Mouse (Mus musculus) intestine, embryonic 16.5 days (tissue): Measurements from ENCODE around the gene Slc35b1. TPM values are rescaled to one million over a fixed set of nuclear protein-coding genes. Genes with fewer than 3 reads are reported as not detected.

Experiments used
- ATAC-seq: fragments of 200-750 bp; cut with Nextera tagmentation; 2 replicates; pipeline ENCODE4 v1.8.0; 2017; ENCODE audit warnings: moderate TSS enrichment, moderate library complexity
- H3K27ac ChIP-seq: fragments of 300-500 bp; sonication (generic); 2 replicates; pipeline ENCODE4 v1.5.1; 2014; ENCODE audit warnings: mild to moderate bottlenecking, low read length
- H3K27me3 ChIP-seq: fragments of 300-500 bp; sonication (generic); replicated peaks from 2 replicates; pipeline ENCODE4 v1.6.1; 2014; ENCODE audit warnings: low read length, control low read depth, mixed read lengths; ENCODE audit not compliant: control insufficient read depth, insufficient read depth
- H3K36me3 ChIP-seq: fragments of 300-500 bp; sonication (generic); 2 replicates; pipeline ENCODE4 v1.6.1; 2014; ENCODE audit warnings: low read length, control low read depth; ENCODE audit not compliant: control insufficient read depth, insufficient read depth
- H3K4me1 ChIP-seq: fragments of 300-500 bp; sonication (generic); 2 replicates; pipeline ENCODE4 v1.6.1; 2014; ENCODE audit warnings: low read length, control low read depth, mixed read lengths; ENCODE audit not compliant: control insufficient read depth, insufficient read depth
- H3K4me2 ChIP-seq: fragments of 300-500 bp; sonication (generic); 2 replicates; pipeline ENCODE4 v1.6.1; 2014; ENCODE audit warnings: low read depth, low read length, control low read depth
- H3K4me3 ChIP-seq: fragments of 300-500 bp; sonication (generic); 2 replicates; pipeline ENCODE4 v1.5.1; 2014; ENCODE audit warnings: mild to moderate bottlenecking, low read length
- H3K9ac ChIP-seq: fragments of 300-500 bp; sonication (generic); 2 replicates; pipeline ENCODE4 v1.6.1; 2014; ENCODE audit warnings: low read depth, low read length
- H3K9me3 ChIP-seq: fragments of 300-500 bp; sonication (generic); 2 replicates; pipeline ENCODE4 v1.6.1; 2016; ENCODE audit warnings: low read length, control low read depth; ENCODE audit not compliant: control insufficient read depth
- WGBS: fragments of 180-500 bp; shearing (Covaris S2); extraction: QIAGEN DNeasy Blood & Tissue Kit; methylation state at CpG from one replicate; pipeline ENCODE4 v1.1.7; 2014; 5-methylcytosine and 5-hydroxymethylcytosine counted together
- polyA plus RNA-seq: library from polyadenylated mRNA; unstranded; fragments of >200 nt; fragmentation: Nextera tagmentation; extraction: Ambion mirVana; gene quantifications from 2 replicates; pipeline ENCODE4 v1.2.1, GENCODE M21; 2015

The Slc35b1 gene
- polyA plus RNA-seq, 1 experiment from 2014 or later, result 116 TPM

GRCm38 (mm10) chr11:95350289-95350688 is 34.2 kb upstream of the Slc35b1 start:
- peak; percentile 62 for ATAC-seq
- no peaks in the 10 kb centered on the region for H3K27me3 ChIP-seq

GRCm38 (mm10) chr11:95350960-95351359 is 33.5 kb upstream of the Slc35b1 start:
- no peak overlapping the region for H3K4me3 ChIP-seq
- no peak overlapping the region for H3K4me2 ChIP-seq
- H3K9ac ChIP-seq, result no peak overlapping the region
- WGBS, result 54% methylated on average over 3 of the region's 3 CpGs
- ATAC-seq, result peak; percentile 85
- peak overlapping the region; percentile 76 for H3K27ac ChIP-seq
- H3K9me3 ChIP-seq, result no peaks in the 10 kb centered on the region
- peaks cover 7% of the 10 kb centered on the region; the same call in 1 of the 2 replicates for H3K4me1 ChIP-seq
- H3K27me3 ChIP-seq, result no peaks in the 10 kb centered on the region
- no peaks in the 10 kb centered on the region; the same call in 1 of the 2 replicates for H3K36me3 ChIP-seq

More at GRCm38 (mm10) chr11:95350289-95350688, 34.2 kb upstream of the Slc35b1 start:
- Histone ChIP-seq H3K9ac (no peak overlapping the region), H3K4me3 (no peak overlapping the region), H3K4me2 (no peak overlapping the region), H3K36me3 (no peaks in the 10 kb centered on the region; the same call in 1 of the 2 replicates), H3K9me3 (no peaks in the 10 kb centered on the region), H3K27ac (peak overlapping the region; percentile 76), H3K4me1 (peaks cover 7% of the 10 kb centered on the region; the same call in 1 of the 2 replicates)
- WGBS, result 64% methylated on average over 6 of the region's 6 CpGs

GRCm38 (mm10) chr11:95352686-95353085 is 31.8 kb upstream of the Slc35b1 start:
- H3K36me3 ChIP-seq, result no peaks in the 10 kb centered on the region; the same call in 1 of the 2 replicates
- WGBS, result 82% methylated on average over 2 of the region's 2 CpGs
- no peak for ATAC-seq

GRCm38 (mm10) chr11:95353226-95353625 is 31.3 kb upstream of the Slc35b1 start:
- Histone ChIP-seq H3K27ac (no peak overlapping the region), H3K9ac (no peak overlapping the region), H3K9me3 (no peaks in the 10 kb centered on the region), H3K4me1 (peaks cover 11% of the 10 kb centered on the region; the same call in 1 of the 2 replicates), H3K4me3 (no peak overlapping the region), H3K36me3 (no peaks in the 10 kb centered on the region; the same call in 1 of the 2 replicates), H3K4me2 (no peak overlapping the region), H3K27me3 (no peaks in the 10 kb centered on the region)
- ATAC-seq, result no peak
- 83% methylated on average over 9 of the region's 9 CpGs for WGBS

More at GRCm38 (mm10) chr11:95352686-95353085, 31.8 kb upstream of the Slc35b1 start:
- H3K4me1 ChIP-seq, result peaks cover 11% of the 10 kb centered on the region; the same call in 1 of the 2 replicates
- no peak overlapping the region for H3K27ac ChIP-seq
- no peaks in the 10 kb centered on the region for H3K9me3 ChIP-seq
- no peaks in the 10 kb centered on the region for H3K27me3 ChIP-seq
- H3K4me2 ChIP-seq, result no peak overlapping the region
- no peak overlapping the region for H3K9ac ChIP-seq
- no peak overlapping the region for H3K4me3 ChIP-seq

- Histone ChIP-seq H3K4me1 (peaks cover 11% of the 10 kb centered on the region; the same call in 1 of the 2 replicates), H3K4me2 (no peak overlapping the region), H3K27ac (0 out of 2 replicates have a peak overlapping the region, but pooled peaks have one; percentile 1), H3K27me3 (no peaks in the 10 kb centered on the region), H3K4me3 (no peak overlapping the region), H3K9me3 (no peaks in the 10 kb centered on the region), H3K36me3 (no peaks in the 10 kb centered on the region), H3K9ac (no peak overlapping the region)
- no peak for ATAC-seq
- WGBS, result 76% methylated on average over 14 of the region's 14 CpGs
Observed at GRCm38 (mm10) chr11:95354228-95354944, 30.1 kb upstream of the Slc35b1 start.

- Histone ChIP-seq H3K36me3 (no peaks in the 10 kb centered on the region), H3K9me3 (no peaks in the 10 kb centered on the region), H3K9ac (no peak overlapping the region), H3K4me1 (peaks cover 8% of the 10 kb centered on the region; the same call in 1 of the 2 replicates), H3K4me2 (no peak overlapping the region), H3K27ac (0 out of 2 replicates have a peak overlapping the region, but pooled peaks have one; percentile 1), H3K4me3 (no peak overlapping the region), H3K27me3 (no peaks in the 10 kb centered on the region)
- 78% methylated on average over 12 of the region's 12 CpGs for WGBS
- ATAC-seq, result no peak
Observed at GRCm38 (mm10) chr11:95354945-95355660, 29.4 kb upstream of the Slc35b1 start.

- 89% methylated on average over 5 of the region's 5 CpGs for WGBS
- Histone ChIP-seq H3K4me3 (no peak overlapping the region), H3K27me3 (no peaks in the 10 kb centered on the region), H3K9ac (no peak overlapping the region), H3K4me2 (no peak overlapping the region), H3K4me1 (peaks cover 4% of the 10 kb centered on the region; the same call in 1 of the 2 replicates), H3K9me3 (no peaks in the 10 kb centered on the region), H3K27ac (no peak overlapping the region), H3K36me3 (no peaks in the 10 kb centered on the region)
- ATAC-seq, result no peak
Observed at GRCm38 (mm10) chr11:95355661-95356011, 28.9 kb upstream of the Slc35b1 start.

- no peak overlapping the region for H3K9ac ChIP-seq
- H3K9me3 ChIP-seq, result no peaks in the 10 kb centered on the region
- WGBS, result 89% methylated on average over 7 of the region's 7 CpGs
- ATAC-seq, result no peak
- no peaks in the 10 kb centered on the region for H3K27me3 ChIP-seq
- H3K36me3 ChIP-seq, result no peaks in the 10 kb centered on the region
- H3K4me1 ChIP-seq, result peaks cover 4% of the 10 kb centered on the region; the same call in 1 of the 2 replicates
- no peak overlapping the region for H3K4me2 ChIP-seq
- no peak overlapping the region for H3K4me3 ChIP-seq
- H3K27ac ChIP-seq, result no peak overlapping the region
Observed at GRCm38 (mm10) chr11:95356039-95356438, 28.5 kb upstream of the Slc35b1 start.

- Histone ChIP-seq H3K9ac (no peak overlapping the region), H3K4me3 (no peak overlapping the region), H3K27me3 (no peaks in the 10 kb centered on the region), H3K4me2 (no peak overlapping the region), H3K9me3 (no peaks in the 10 kb centered on the region), H3K36me3 (no peaks in the 10 kb centered on the region), H3K27ac (no peak overlapping the region), H3K4me1 (peaks cover 4% of the 10 kb centered on the region; the same call in 1 of the 2 replicates)
- peak; percentile 86 for ATAC-seq
- WGBS, result 73% methylated on average over 17 of the region's 17 CpGs
Observed at GRCm38 (mm10) chr11:95356469-95357273, 27.8 kb upstream of the Slc35b1 start.
